Mouse (Mus musculus) liver, embryonic 14.5 days (tissue): ENCODE measurements around the gene Plagl1.

Experiments
- CTCF ChIP-seq: IDR thresholded peaks from 2 replicates; pipeline ENCODE4 v1.5.1; 2016; ENCODE audit warnings: antibody characterized with exemption, low read depth, control low read depth
- EP300 ChIP-seq: IDR thresholded peaks from 2 replicates; pipeline ENCODE4 v1.6.1; 2016; ENCODE audit warnings: antibody characterized with exemption, low read depth

DNA sequence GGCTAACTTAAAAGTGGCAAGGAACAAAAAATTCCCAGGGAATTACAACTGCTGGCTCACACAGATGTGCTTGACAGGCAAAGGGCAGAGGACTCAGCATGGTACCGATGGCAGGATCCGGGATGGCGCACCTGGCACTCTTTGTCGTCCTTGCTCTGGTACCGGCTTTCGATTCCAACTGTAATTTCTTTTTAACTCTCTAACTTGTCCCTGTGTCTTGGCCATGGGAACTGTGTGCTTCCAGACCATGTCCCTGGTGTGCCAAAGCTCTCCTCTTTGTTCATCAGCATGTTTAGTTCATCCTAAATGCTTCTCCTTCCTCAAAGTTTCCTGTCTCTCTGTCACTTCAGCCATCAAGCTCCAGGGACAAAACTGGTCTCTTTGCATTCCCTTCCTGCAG is 77.6 kb downstream of the Plagl1 start:
- TF ChIP-seq CTCF, result no peak
- TF ChIP-seq EP300, result no peak
